Mouse (Mus musculus): ENCODE results near the gene Ikbke. TPM values are rescaled to one million over a fixed set of nuclear protein-coding genes. Genes with fewer than 3 reads are reported as not detected.

Gene Ikbke
- polyA plus RNA-seq, 1 experiment from 2014 or later, result 0.21 TPM

DNA sequence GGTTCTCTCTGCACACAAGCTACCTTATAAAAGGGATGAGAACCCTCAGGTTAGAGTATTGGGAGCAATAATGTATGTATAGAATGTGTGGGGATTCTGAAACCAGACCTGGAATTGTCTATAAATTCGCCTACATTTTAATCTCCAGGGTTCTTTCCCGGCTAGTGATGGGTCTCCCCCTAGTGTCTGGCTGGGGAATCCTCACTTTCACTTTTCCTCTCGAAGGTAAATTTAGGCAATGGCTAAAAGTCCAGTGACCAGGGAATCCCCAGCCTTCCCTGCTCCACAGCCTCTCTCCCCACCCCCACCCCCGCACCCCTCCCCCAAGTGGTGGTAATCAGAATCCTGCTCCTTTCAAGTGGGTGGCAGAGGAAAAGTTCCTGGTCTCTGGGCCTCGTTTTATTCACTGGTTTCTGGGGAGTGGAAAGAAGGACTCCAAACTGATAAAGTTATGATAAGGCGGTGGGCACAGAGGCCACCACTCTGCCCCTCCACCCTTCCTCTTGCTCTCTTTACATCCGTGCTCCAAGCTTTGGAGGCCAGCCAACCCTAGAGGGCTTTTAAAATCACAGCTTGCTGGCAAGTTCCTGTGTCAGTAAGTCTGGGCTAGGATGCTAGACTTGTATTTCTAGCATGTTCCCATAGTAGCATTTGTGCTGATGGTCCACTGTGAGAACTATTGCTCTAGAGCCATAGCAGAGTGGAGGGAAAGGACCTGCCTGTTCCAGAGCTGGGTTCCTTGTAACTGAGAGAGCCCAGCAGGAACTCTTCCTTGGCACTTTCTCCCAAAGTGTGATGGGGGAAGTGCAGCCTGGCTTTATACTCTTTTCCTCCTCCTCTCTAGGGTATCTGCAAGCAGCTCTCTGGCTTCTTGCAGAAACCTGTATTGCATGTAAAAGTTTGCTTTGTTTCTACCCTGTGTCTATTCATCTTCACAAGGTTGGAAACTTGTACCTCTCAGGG is 32.7 kb downstream of the Ikbke start:
- Histone ChIP-seq H3K9ac (no peak overlapping the region), H3K36me3 (ENCODE audit: poor library complexity, severe bottlenecking) (no peaks in the 10 kb centered on the region), H3K4me3 (no peak overlapping the region), H3K4me2 (peak overlapping the region; percentile 17; the same call in 1 of the 2 replicates), H3K27me3 (peaks cover 41% of the 10 kb centered on the region), H3K9me3 (replicated peaks) (no peaks in the 10 kb centered on the region), H3K4me1 (peaks cover 15% of the 10 kb centered on the region; the same call in 1 of the 2 replicates), H3K27ac (no peak overlapping the region)
- ATAC-seq, result no peak; the same call in 1 of the 2 replicates
- WGBS, result 12% methylated on average over 7 of the region's 7 CpGs

DNA sequence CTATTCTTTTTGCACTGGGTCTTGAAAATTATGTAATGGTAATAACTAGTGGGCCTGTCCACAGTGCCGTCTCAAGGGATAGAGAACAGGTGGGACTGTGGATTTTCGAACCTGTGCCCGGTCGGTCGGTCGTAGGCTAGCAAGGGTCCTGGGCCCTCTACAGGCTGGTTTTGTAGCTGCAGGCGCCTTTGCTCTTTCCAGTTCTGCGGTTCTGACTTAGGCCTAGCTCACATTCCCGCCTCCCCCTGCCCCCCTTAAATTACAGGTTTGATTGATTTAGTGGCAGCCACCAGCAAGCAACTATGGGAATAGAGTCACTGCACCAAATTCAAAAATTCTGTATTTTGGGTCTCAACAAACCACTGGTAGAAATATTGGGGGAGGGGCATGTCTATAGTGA is 33.5 kb downstream of the Ikbke start:
- Histone ChIP-seq H3K4me3 (peak overlapping the region; percentile 70), H3K27ac (no peak overlapping the region), H3K27me3 (peaks cover 48% of the 10 kb centered on the region), H3K4me2 (peak overlapping the region; percentile 98), H3K9ac (no peak overlapping the region), H3K9me3 (replicated peaks) (no peaks in the 10 kb centered on the region), H3K4me1 (peaks cover 15% of the 10 kb centered on the region; the same call in 1 of the 2 replicates), H3K36me3 (ENCODE audit: poor library complexity, severe bottlenecking) (no peaks in the 10 kb centered on the region)
- peak; percentile 54 for ATAC-seq
- WGBS, result 8% methylated on average over 9 of the region's 9 CpGs

DNA sequence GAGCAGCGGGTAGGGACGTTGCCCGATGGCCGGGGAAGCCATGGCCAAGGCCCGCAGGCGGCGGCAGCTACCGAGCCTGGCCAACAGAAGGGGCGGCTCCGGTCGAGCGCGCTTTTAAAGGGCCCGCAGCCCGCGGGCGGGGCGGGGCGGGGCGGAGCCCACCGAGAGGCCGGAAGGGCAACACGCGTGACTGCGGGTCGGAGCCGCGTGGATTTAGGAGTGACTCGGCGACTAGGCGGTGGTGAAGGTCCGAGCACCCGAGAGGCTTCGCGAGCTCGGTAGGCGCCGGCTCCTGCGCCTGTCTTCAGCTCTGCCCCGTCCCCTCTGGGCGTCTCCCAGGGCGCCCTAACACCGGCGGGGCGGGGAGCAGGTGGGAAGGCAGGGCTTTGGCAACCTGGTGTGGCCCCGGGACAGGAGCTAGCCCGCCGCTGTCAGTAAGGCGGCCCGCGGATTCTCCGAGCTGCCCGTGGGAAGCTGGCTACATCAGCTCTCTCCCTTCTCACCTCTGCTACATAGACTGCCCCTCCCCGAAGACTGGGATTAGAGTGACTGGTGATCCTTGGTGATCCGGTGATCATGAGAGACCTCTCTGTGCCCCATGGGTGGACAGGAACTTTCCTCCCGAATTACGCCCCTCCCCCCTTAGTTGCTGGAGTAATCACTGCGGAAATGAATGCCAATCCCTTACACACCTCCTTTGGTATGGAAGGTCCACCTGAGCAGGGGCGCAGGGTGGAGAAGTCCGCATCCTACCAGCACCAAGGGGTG is 34.1 kb downstream of the Ikbke start, which contains the start of gene Rassf5:
Rassf5 (minus strand) TSS at position 170 of the 768 bp plus-strand sequence.
- peak within 1 kb of the TSS; percentile 98 for H3K4me2 ChIP-seq
- no peak within 1 kb of the TSS for H3K27ac ChIP-seq
- peaks cover 18% of the 10 kb centered on the region; the same call in 1 of the 2 replicates for H3K4me1 ChIP-seq
- peak within 1 kb of the TSS; percentile 70 for H3K4me3 ChIP-seq
- 1% methylated on average over 60 of the region's 60 CpGs for WGBS
- no peaks in the 10 kb centered on the region for H3K36me3 ChIP-seq (ENCODE audit: poor library complexity, severe bottlenecking)
- no peaks in the 10 kb centered on the region for H3K9me3 ChIP-seq (replicated peaks)
- ATAC-seq, result peak; percentile 64
- H3K27me3 ChIP-seq, result peaks cover 54% of the 10 kb centered on the region
- peak within 1 kb of the TSS; percentile 74 for H3K9ac ChIP-seq

DNA sequence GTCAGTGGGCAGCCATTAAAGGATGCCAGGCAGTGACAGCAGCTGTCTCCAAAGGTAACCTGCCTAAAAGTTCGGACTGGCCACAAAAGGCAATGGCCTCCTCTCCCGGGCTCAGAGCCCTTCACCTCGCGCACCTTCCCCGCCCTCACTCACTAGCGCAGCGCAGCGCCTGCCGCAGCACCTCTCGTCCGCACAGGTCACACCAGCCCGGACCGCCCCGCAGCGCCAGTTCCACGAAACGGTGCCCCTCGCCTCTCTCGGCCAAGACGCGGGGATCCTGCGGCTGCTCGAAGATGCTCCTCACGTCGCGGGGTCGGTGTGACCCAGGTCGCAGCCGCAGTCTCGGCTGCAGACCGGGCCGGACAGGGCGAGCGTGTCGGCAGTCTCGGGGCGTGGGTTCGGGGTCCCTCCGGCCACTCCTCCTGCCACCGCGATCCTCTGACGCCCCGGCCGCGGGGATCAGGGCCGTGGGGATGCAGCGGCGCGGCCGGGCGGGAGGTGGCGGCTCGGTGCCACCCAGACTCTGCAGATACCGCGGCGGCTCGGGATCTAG is 34.8 kb downstream of the Ikbke start:
- Histone ChIP-seq H3K4me2 (peak overlapping the region; percentile 98), H3K9ac (peak overlapping the region; percentile 74), H3K27ac (no peak overlapping the region), H3K4me1 (peaks cover 24% of the 10 kb centered on the region; the same call in 1 of the 2 replicates), H3K4me3 (peak overlapping the region; percentile 70), H3K27me3 (peaks cover 54% of the 10 kb centered on the region), H3K9me3 (replicated peaks) (no peaks in the 10 kb centered on the region), H3K36me3 (ENCODE audit: poor library complexity, severe bottlenecking) (no peaks in the 10 kb centered on the region)
- peak; percentile 25 for ATAC-seq
- WGBS, result under 1% methylated on average over 57 of the region's 57 CpGs

DNA sequence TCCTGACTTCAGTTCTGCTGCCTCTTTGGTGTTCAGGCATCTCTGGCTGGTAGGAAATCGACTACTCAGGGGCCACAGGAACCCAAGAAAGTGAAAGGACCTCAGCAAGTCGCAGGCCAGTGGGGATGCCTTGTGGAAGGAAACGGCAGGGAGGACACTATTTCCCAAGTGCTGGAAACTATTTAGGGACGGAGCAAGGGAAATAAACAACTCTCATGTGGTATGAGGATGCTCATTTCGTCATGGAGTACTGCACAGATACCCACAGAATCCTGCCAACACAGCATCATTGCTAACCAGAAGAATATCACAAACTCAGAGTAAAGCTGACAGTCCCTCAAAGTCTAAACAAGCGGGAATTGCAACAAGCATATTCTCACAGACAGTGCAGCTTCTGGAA is 36.5 kb downstream of the Ikbke start:
- Histone ChIP-seq H3K27ac (no peak overlapping the region), H3K9me3 (replicated peaks) (no peaks in the 10 kb centered on the region), H3K27me3 (peaks cover 54% of the 10 kb centered on the region), H3K4me3 (no peak overlapping the region), H3K36me3 (ENCODE audit: poor library complexity, severe bottlenecking) (no peaks in the 10 kb centered on the region), H3K4me2 (no peak overlapping the region), H3K9ac (no peak overlapping the region), H3K4me1 (peaks cover 26% of the 10 kb centered on the region; the same call in 1 of the 2 replicates)
- WGBS, result 68% methylated on average over 6 of the region's 6 CpGs
- no peak for ATAC-seq

DNA sequence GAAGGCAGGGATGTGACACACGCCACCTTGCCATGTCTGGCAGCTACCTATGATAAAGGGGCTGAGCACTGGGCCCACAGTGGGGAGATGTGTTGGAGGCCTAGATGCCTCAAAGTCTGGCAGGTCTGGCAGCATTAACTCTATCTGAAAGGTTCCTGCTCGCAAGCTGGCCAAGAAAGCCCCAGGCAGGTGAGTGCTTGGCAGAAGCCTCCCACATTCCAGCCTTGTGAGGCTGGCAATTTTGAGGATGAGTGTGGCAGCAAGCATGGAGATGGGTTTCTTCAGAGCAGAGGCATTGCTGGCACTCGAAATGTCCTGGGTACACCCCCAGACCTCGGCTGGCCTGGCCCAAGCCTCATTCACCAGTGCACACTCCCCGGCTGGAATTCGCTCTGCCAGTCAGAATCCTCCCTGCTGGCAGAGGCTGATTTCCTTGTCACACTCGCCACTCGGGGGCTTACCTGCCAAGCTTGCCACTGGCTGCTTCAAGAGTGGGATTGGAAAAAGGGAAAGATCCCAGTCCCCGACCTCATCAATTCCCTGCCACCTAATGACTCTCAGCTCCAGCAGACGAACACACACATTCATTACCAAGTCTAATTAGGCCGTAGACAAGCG is 39.7 kb downstream of the Ikbke start:
- ATAC-seq, result no peak
- H3K4me2 ChIP-seq, result no peak overlapping the region

DNA sequence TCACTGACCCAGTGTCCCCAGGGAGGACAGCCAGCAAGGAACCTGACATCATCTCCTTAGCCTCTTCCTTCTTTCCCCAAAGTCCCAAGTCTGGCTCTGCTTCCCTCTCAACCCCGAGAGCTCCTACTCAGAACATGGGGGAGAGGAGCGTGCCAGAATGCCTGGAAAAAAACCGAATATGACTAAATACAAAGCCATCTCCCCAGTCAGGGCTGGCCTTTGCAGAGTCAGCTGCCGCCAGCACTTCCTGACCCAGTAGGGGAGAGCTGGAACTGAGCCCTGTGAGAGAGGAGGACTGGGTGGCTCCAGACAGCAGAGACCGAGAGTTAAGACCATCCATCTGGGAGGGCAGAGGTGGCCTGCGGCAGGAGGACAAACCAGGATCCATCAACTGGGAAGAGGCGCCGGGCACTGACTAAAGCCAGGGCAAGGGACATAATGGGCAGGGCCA is 40.5 kb downstream of the Ikbke start:
- no peaks in the 10 kb centered on the region for H3K9me3 ChIP-seq (replicated peaks)
- no peaks in the 10 kb centered on the region for H3K36me3 ChIP-seq (ENCODE audit: poor library complexity, severe bottlenecking)
- WGBS, result 76% methylated on average over 8 of the region's 8 CpGs
- H3K9ac ChIP-seq, result no peak overlapping the region
- no peak overlapping the region for H3K4me3 ChIP-seq
- H3K27me3 ChIP-seq, result peaks cover 35% of the 10 kb centered on the region
- no peak for ATAC-seq
- no peak overlapping the region for H3K27ac ChIP-seq
- H3K4me2 ChIP-seq, result no peak overlapping the region
- peaks cover 11% of the 10 kb centered on the region; the same call in 1 of the 2 replicates for H3K4me1 ChIP-seq

More for the DNA sequence above, 39.7 kb downstream of the Ikbke start:
- H3K27me3 ChIP-seq, result peaks cover 42% of the 10 kb centered on the region
- H3K4me1 ChIP-seq, result peaks cover 14% of the 10 kb centered on the region; the same call in 1 of the 2 replicates
- 44% methylated on average over 12 of the region's 12 CpGs for WGBS
- H3K9me3 ChIP-seq (replicated peaks), result no peaks in the 10 kb centered on the region
- H3K27ac ChIP-seq, result no peak overlapping the region
- H3K4me3 ChIP-seq, result no peak overlapping the region
- H3K9ac ChIP-seq, result no peak overlapping the region
- no peaks in the 10 kb centered on the region for H3K36me3 ChIP-seq (ENCODE audit: poor library complexity, severe bottlenecking)

DNA sequence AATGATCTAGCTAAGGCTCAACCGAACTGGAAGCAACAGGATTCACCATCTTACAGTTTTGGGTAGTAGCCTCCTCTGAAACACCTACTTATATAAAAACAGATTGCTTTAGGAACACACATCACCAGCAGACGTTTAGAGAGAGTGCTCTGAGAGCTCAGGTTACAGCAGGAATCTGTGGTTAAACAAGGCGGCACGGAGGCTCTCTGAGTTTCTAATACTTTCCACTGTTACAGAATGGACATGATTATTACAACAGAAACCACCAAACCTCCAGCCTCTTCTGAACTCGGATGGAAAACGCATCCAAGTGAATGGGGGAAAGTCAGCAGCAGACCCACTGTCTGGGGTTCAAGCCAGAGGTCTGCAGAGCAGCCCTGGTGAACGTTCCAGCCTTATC is 43.3 kb downstream of the Ikbke start:
- no peaks in the 10 kb centered on the region for H3K9me3 ChIP-seq (replicated peaks)
- no peak for ATAC-seq
- H3K9ac ChIP-seq, result no peak overlapping the region
- no peak overlapping the region for H3K4me2 ChIP-seq
- H3K4me3 ChIP-seq, result no peak overlapping the region
- H3K27me3 ChIP-seq, result 0 out of 2 replicates have a peak, but pooled peaks cover 8% of the 10 kb centered on the region
- 72% methylated on average over 7 of the region's 7 CpGs for WGBS
- peaks cover 11% of the 10 kb centered on the region; the same call in 1 of the 2 replicates for H3K4me1 ChIP-seq
- H3K27ac ChIP-seq, result no peak overlapping the region
- H3K36me3 ChIP-seq (ENCODE audit: poor library complexity, severe bottlenecking), result no peaks in the 10 kb centered on the region

DNA sequence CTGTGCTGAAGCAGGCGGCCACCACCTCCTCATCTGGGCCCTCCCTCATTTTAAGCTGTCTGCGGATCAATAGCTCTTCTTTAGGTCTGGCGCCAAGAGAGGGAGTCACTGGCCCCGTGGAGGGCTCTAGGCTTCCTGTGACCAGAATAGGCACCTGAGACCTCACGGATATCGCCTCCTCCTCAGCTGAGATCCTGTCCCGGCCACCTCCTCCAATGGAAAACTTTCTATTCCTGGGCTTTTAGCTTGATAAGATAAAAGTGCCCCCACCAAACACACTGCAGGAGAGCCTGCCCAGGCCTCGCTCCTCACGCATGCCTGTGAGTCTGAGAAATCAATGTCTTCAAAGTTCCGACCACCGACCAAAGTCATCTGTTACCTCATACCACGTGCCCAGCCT is 45.9 kb downstream of the Ikbke start:
- H3K4me2 ChIP-seq, result no peak overlapping the region
- no peaks in the 10 kb centered on the region for H3K4me1 ChIP-seq
- H3K9me3 ChIP-seq (replicated peaks), result no peaks in the 10 kb centered on the region
- WGBS, result 69% methylated on average over 12 of the region's 12 CpGs
- H3K4me3 ChIP-seq, result no peak overlapping the region
- H3K27me3 ChIP-seq, result no peaks in the 10 kb centered on the region
- no peak overlapping the region for H3K27ac ChIP-seq
- no peak for ATAC-seq
- no peak overlapping the region for H3K9ac ChIP-seq
- no peaks in the 10 kb centered on the region for H3K36me3 ChIP-seq (ENCODE audit: poor library complexity, severe bottlenecking)

DNA sequence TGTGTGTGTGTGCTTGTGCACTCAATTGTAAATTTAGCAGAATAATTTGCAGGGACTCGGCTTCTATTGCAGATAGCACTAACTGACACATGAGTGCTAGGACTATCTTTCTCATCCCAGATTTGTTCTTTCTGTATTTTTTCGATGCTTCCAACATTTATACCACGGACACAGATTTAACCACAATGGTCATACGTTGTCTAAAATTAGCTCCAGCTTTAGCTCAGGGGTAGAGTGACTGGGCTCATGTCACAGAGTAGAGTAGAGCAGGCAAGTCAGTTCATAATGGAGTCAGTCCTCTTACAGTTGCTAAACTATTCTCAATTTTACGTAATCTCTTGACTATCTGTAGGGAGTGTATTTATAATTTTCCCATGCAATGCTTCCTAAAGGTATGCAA is 50.7 kb downstream of the Ikbke start:
- no peaks in the 10 kb centered on the region for H3K27me3 ChIP-seq
- H3K9ac ChIP-seq, result no peak overlapping the region
- no peak overlapping the region for H3K27ac ChIP-seq
- ATAC-seq, result no peak
- no peaks in the 10 kb centered on the region for H3K36me3 ChIP-seq (ENCODE audit: poor library complexity, severe bottlenecking)
- no peaks in the 10 kb centered on the region for H3K4me1 ChIP-seq
- no peak overlapping the region for H3K4me2 ChIP-seq
- no peak overlapping the region for H3K4me3 ChIP-seq
- H3K9me3 ChIP-seq (replicated peaks), result no peaks in the 10 kb centered on the region
- WGBS, result 86% methylated on average over 5 of the region's 5 CpGs

DNA sequence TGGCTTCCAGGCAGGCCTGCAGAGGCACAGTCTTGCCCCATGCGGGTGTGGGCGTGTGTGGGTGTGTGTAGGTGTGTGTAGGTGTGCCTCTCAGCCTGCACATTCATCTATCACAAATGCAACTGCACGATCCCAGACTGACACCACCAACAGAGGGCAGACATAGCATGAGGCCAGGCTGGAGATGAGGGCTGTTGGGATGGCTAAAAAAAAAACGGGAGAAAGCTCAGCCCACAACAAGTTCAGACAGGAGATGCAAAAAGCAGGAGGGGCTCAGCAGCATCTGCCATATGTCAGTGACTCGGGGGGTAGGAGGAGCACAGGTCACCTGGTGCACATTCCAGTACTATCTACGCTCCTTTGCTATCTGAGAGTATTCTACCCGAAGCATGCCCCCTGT is 51.2 kb downstream of the Ikbke start:
- no peak overlapping the region for H3K4me3 ChIP-seq
- no peak for ATAC-seq
- WGBS, result 70% methylated on average over 7 of the region's 7 CpGs
- H3K36me3 ChIP-seq (ENCODE audit: poor library complexity, severe bottlenecking), result no peaks in the 10 kb centered on the region
- H3K27ac ChIP-seq, result no peak overlapping the region
- no peaks in the 10 kb centered on the region for H3K27me3 ChIP-seq
- no peaks in the 10 kb centered on the region for H3K4me1 ChIP-seq
- no peaks in the 10 kb centered on the region for H3K9me3 ChIP-seq (replicated peaks)
- no peak overlapping the region for H3K9ac ChIP-seq
- no peak overlapping the region for H3K4me2 ChIP-seq

Data from forebrain, embryonic 13.5 days (tissue).